Mouse (Mus musculus) liver, embryonic 14.5 days (tissue): ENCODE measurements around the gene Lgr6. TPM values are rescaled to one million over a fixed set of nuclear protein-coding genes. Genes with fewer than 3 reads are reported as not detected.
A peak's percentile ranks its signal among the peaks of the same experiment; 100 is the strongest.
"Not testable (repeated sequence)": the region's sequence is repeated elsewhere in the genome, so short reads cannot be mapped to it uniquely, and the experiment has no call there.

ENCODE experiments used
- ATAC-seq: fragments of 200-750 bp; cut with Nextera tagmentation; 2 replicates; pipeline ENCODE4 v1.8.0; 2017; ENCODE audit warnings: moderate number of reproducible peaks, mild to moderate bottlenecking, moderate library complexity; ENCODE audit not compliant: insufficient read depth
- DNase-seq, 3 experiments: peaks; one replicate each; pipeline ENCODE4 v3.0.0-alpha.2; 2012 to 2013; ENCODE audit warnings: low read depth in 3 of 3, low spot score in 3 of 3
- H3K27ac ChIP-seq: fragments of 300-500 bp; sonication (generic); 2 replicates; pipeline ENCODE4 v1.5.1; 2014; ENCODE audit warnings: moderate library complexity, mild to moderate bottlenecking, control low read depth, inconsistent platforms
- H3K27me3 ChIP-seq: fragments of 300-500 bp; sonication (generic); 2 replicates; pipeline ENCODE4 v1.6.1; 2014; ENCODE audit warnings: mild to moderate bottlenecking, low read length, moderate library complexity; ENCODE audit not compliant: control insufficient read depth, insufficient read depth
- H3K36me3 ChIP-seq: fragments of 300-500 bp; sonication (generic); replicated peaks from 2 replicates; pipeline ENCODE4 v1.6.1; 2014; ENCODE audit warnings: low read depth; ENCODE audit not compliant: control insufficient read depth, insufficient read depth
- H3K4me1 ChIP-seq, 2 experiments: fragments of 200-500 bp in 1 of 2; fragments of 300-500 bp in 1 of 2; sonication (generic) in 1 of 2; replicated peaks; 2 replicates each; pipeline ENCODE4 v1.6.1; 2012 to 2014; ENCODE audit warnings: antibody characterized with exemption in 1 of 2, inconsistent platforms in 1 of 2, low read length in 1 of 2; ENCODE audit not compliant: control insufficient read depth in 2 of 2, insufficient read depth in 2 of 2
- H3K4me2 ChIP-seq: fragments of 300-500 bp; sonication (generic); 2 replicates; pipeline ENCODE4 v1.6.1; 2014; ENCODE audit warnings: low read depth, mild to moderate bottlenecking, control low read depth, moderate library complexity
- H3K4me3 ChIP-seq, 2 experiments: fragments of 200-500 bp in 1 of 2; fragments of 300-500 bp in 1 of 2; sonication (generic) in 1 of 2; 2 replicates each; pipeline ENCODE4 v1.5.1; 2012 to 2014; ENCODE audit warnings: low read depth in 2 of 2, low read length in 2 of 2, mild to moderate bottlenecking in 2 of 2, control low read depth in 1 of 2, inconsistent platforms in 1 of 2, moderate library complexity in 1 of 2; ENCODE audit not compliant: insufficient read depth in 1 of 2
- H3K9ac ChIP-seq: fragments of 300-500 bp; sonication (generic); replicated peaks from 2 replicates; pipeline ENCODE4 v1.6.1; 2014; ENCODE audit warnings: mild to moderate bottlenecking, control low read depth, moderate library complexity
- H3K9me3 ChIP-seq: fragments of 300-500 bp; sonication (generic); 2 replicates; pipeline ENCODE4 v1.6.1; 2016; ENCODE audit warnings: low read length, mixed read lengths; ENCODE audit not compliant: control insufficient read depth
- CTCF ChIP-seq: IDR thresholded peaks from 2 replicates; pipeline ENCODE4 v1.5.1; 2016; ENCODE audit warnings: antibody characterized with exemption, low read depth, control low read depth
- EP300 ChIP-seq: IDR thresholded peaks from 2 replicates; pipeline ENCODE4 v1.6.1; 2016; ENCODE audit warnings: antibody characterized with exemption, low read depth
- WGBS: fragments of 180-500 bp; shearing (Covaris S2); extraction: QIAGEN DNeasy Blood & Tissue Kit; methylation state at CpG from one replicate; pipeline ENCODE4 v1.1.7; 2014; ENCODE audit not compliant: insufficient replicate concordance; 5-methylcytosine and 5-hydroxymethylcytosine counted together
- polyA plus RNA-seq, 2 experiments: library from polyadenylated mRNA; depleted of rRNA in 1 of 2; stranded (reverse) in 1 of 2; unstranded in 1 of 2; fragments of >200 nt; fragmentation: Nextera tagmentation in 1 of 2; extraction: Ambion mirVana in 1 of 2; gene quantifications; 2 replicates each; pipeline versions ENCODE4 v1.2.1 to v1.2.3; 2012 to 2014

Lgr6 gene
- polyA plus RNA-seq, 2 experiments = 0.02 to 0.05 TPM

GRCm38 (mm10) chr1:135124573-135125363, 19.7 kb upstream of the Lgr6 start:
- H3K27me3 ChIP-seq = no peaks in the 10 kb centered on the region; the same call in 1 of the 2 replicates
- no peak overlapping the region for H3K4me2 ChIP-seq
- no peak overlapping the region for H3K9ac ChIP-seq
- no peaks in the 10 kb centered on the region for H3K4me1 ChIP-seq
- no peak overlapping the region for H3K27ac ChIP-seq
- ATAC-seq (no peak), DNase-seq (no peak)
- 71% methylated on average over 8 of the region's 8 CpGs for WGBS
- no peak overlapping the region for H3K4me3 ChIP-seq
- no peaks in the 10 kb centered on the region for H3K9me3 ChIP-seq
- TF ChIP-seq EP300 (no peak), CTCF (no peak)
- H3K36me3 ChIP-seq = no peaks in the 10 kb centered on the region

GRCm38 (mm10) chr1:135112661-135113060, 7.6 kb upstream of the Lgr6 start:
- H3K27me3 ChIP-seq = no peaks in the 10 kb centered on the region
- H3K4me3 ChIP-seq = no peak overlapping the region
- no peak overlapping the region for H3K9ac ChIP-seq
- H3K4me1 ChIP-seq = no peaks in the 10 kb centered on the region
- no peaks in the 10 kb centered on the region for H3K9me3 ChIP-seq
- no peak overlapping the region for H3K27ac ChIP-seq
- DNase-seq = no peak
- 4% methylated on average over 8 of the region's 8 CpGs for WGBS
- H3K36me3 ChIP-seq = no peaks in the 10 kb centered on the region
- H3K4me2 ChIP-seq = no peak overlapping the region
- peak; percentile 35; the same call in 1 of the 2 replicates for ATAC-seq
- peak; percentile 96 for TF ChIP-seq CTCF
- no peak for TF ChIP-seq EP300

- 48% methylated on average over 4 of the region's 5 CpGs for WGBS
- not testable (repeated sequence) for H3K36me3 ChIP-seq, H3K4me2 ChIP-seq, H3K9me3 ChIP-seq, H3K27ac ChIP-seq, H3K4me3 ChIP-seq, DNase-seq, H3K27me3 ChIP-seq, H3K4me1 ChIP-seq, H3K9ac ChIP-seq, ATAC-seq
These were observed 6.2 kb upstream of the Lgr6 start for GRCm38 (mm10) chr1:135111271-135111670.

- ATAC-seq (no peak), DNase-seq (no peak)
- Histone ChIP-seq H3K27ac (no peak overlapping the region), H3K9ac (no peak overlapping the region), H3K4me1 (no peaks in the 10 kb centered on the region), H3K9me3 (no peaks in the 10 kb centered on the region), H3K4me2 (no peak overlapping the region), H3K27me3 (peaks cover 13% of the 10 kb centered on the region), H3K4me3 (no peak overlapping the region), H3K36me3 (no peaks in the 10 kb centered on the region)
- TF ChIP-seq EP300 (no peak), CTCF (peak; percentile 93)
- 11% methylated on average over 6 of the region's 6 CpGs for WGBS
These were observed 5.0 kb upstream of the Lgr6 start for GRCm38 (mm10) chr1:135110075-135110474.

GRCm38 (mm10) chr1:135108611-135109010, 3.5 kb upstream of the Lgr6 start:
- Histone ChIP-seq H3K4me2 (no peak overlapping the region), H3K9me3 (no peaks in the 10 kb centered on the region), H3K4me3 (no peak overlapping the region), H3K9ac (no peak overlapping the region), H3K36me3 (no peaks in the 10 kb centered on the region), H3K27me3 (peaks cover 27% of the 10 kb centered on the region), H3K27ac (no peak overlapping the region), H3K4me1 (no peaks in the 10 kb centered on the region)
- TF ChIP-seq CTCF (peak; percentile 73), EP300 (no peak)
- 42% methylated on average over 6 of the region's 6 CpGs for WGBS
- DNase-seq (no peak), ATAC-seq (no peak)
